In genomic region chr1:87271596-87271995, GRCm38 (mm10) we compare ENCODE assay signal across 22 mouse cellular contexts. TPM values are rescaled to one million over a fixed set of nuclear protein-coding genes. Genes with fewer than 3 reads are reported as not detected.
A peak's percentile ranks its signal among the peaks of the same experiment; 100 is the strongest.
DNase-seq lines count a peak whose midpoint lies in the region; ATAC-seq and TF ChIP-seq lines count a peak whose summit lies in the region.
"Had no signal": no experiment of that assay in that cellular context is flagged by ENCODE, and none has a peak within 500 bp of the region (broad histone marks: within the 10 kb centered on the region; RNA-seq: fewer than 3 reads in every experiment).

No protein-coding gene starts in this region.

- H3K79me2 ChIP-seq in myocyte (ENCODE audit: control insufficient read depth, insufficient read depth): no peaks in the 10 kb centered on the region

- no peak for TF ChIP-seq CTCF in lung, adult 2 months (IDR thresholded peaks at IDR 0.05; ENCODE audit: insufficient read depth, low read length)

- H3K9ac ChIP-seq in limb, embryonic 11.5 days (ENCODE audit: low read length): no peak overlapping the region
- no peak overlapping the region for H3K9ac ChIP-seq in embryonic facial prominence, embryonic 14.5 days (ENCODE audit: low read depth, low read length)
- H3K9ac ChIP-seq: liver, embryonic 13.5 days; lung, embryonic 14.5 days; midbrain, embryonic 13.5 days; neural tube, embryonic 12.5 days had no signal

- TF ChIP-seq POLR2A in myocyte (IDR thresholded peaks at IDR 0.05; ENCODE audit: insufficient read length, low read depth): no peak
- TF ChIP-seq POLR2A in lung, adult 2 months (IDR thresholded peaks at IDR 0.05; ENCODE audit: borderline replicate concordance, extremely low read depth, low read depth, low read length): no peak

- H3ac ChIP-seq in myocyte (ENCODE audit: control insufficient read depth, insufficient read length): no peak overlapping the region

- no peaks in the 10 kb centered on the region for H3K9me3 ChIP-seq in limb, embryonic 11.5 days (ENCODE audit: control insufficient read depth, low read length)
- no peaks in the 10 kb centered on the region for H3K9me3 ChIP-seq in limb, embryonic 10.5 days (replicated peaks)
- H3K9me3 ChIP-seq in embryonic facial prominence, embryonic 14.5 days (ENCODE audit: control insufficient read depth, low read length): no peaks in the 10 kb centered on the region
- H3K9me3 ChIP-seq: hindbrain, embryonic 13.5 days; liver, embryonic 13.5 days; midbrain, embryonic 13.5 days; neural tube, embryonic 12.5 days had no signal

- ATAC-seq in limb, embryonic 11.5 days (ENCODE audit: insufficient number of reproducible peaks, low FRiP score, low TSS enrichment, low read depth): no peak
- ATAC-seq in embryonic facial prominence, embryonic 14.5 days (ENCODE audit: low read depth): no peak
- ATAC-seq: CD4-positive, CD25-positive, alpha-beta regulatory T cell, adult 4 months; forebrain, embryonic 14.5 days; inflammation-experienced regulatory T-cells, adult 6 months had no signal

- 88% methylated on average over 1 of the region's 1 CpGs for WGBS in limb, embryonic 11.5 days
- WGBS in limb, embryonic 10.5 days: 69% methylated on average over 1 of the region's 1 CpGs
- 87% methylated on average over 1 of the region's 1 CpGs for WGBS in embryonic facial prominence, embryonic 14.5 days
- WGBS in lung, adult 2 months: 92% methylated on average over 1 of the region's 1 CpGs

- no peak overlapping the region for H3K4me3 ChIP-seq in limb, embryonic 11.5 days (ENCODE audit: low read depth, low read length)
- H3K4me3 ChIP-seq in limb, embryonic 10.5 days: no peak overlapping the region
- no peak overlapping the region for H3K4me3 ChIP-seq in embryonic facial prominence, embryonic 14.5 days (ENCODE audit: low read depth, low read length)
- no peak overlapping the region for H3K4me3 ChIP-seq in myocyte
- H3K4me3 ChIP-seq in lung, adult 2 months (replicated peaks; ENCODE audit: extremely low read depth, low read depth, low read length): no peak overlapping the region
- H3K4me3 ChIP-seq: hindbrain, embryonic 13.5 days; layer of hippocampus, adult 2 months; liver, embryonic 13.5 days; midbrain, embryonic 13.5 days; neural tube, embryonic 12.5 days had no signal

- peaks cover under 1% of the 10 kb centered on the region for H3K27me3 ChIP-seq in limb, embryonic 11.5 days (ENCODE audit: control insufficient read depth, insufficient read depth, low read length)
- H3K27me3 ChIP-seq in limb, embryonic 10.5 days (ENCODE audit: low read depth, poor library complexity, severe bottlenecking): peaks cover 34% of the 10 kb centered on the region
- H3K27me3 ChIP-seq in embryonic facial prominence, embryonic 14.5 days (replicated peaks; ENCODE audit: control insufficient read depth, insufficient read depth, low read length): peaks cover 15% of the 10 kb centered on the region
- no peaks in the 10 kb centered on the region for H3K27me3 ChIP-seq in myocyte (ENCODE audit: control insufficient read depth, insufficient read depth, insufficient read length)

- H3K4me2 ChIP-seq in limb, embryonic 11.5 days (ENCODE audit: low read depth, severe bottlenecking): peak overlapping the region; percentile 5
- no peak overlapping the region for H3K4me2 ChIP-seq in embryonic facial prominence, embryonic 14.5 days (ENCODE audit: low read depth, low read length)
- H3K4me2 ChIP-seq in myocyte (ENCODE audit: low read depth): peak overlapping the region; percentile 51
- H3K4me2 ChIP-seq: liver, embryonic 13.5 days; midbrain, embryonic 13.5 days had no signal

- peaks cover 11% of the 10 kb centered on the region for H3K4me1 ChIP-seq in limb, embryonic 11.5 days (ENCODE audit: control insufficient read depth, insufficient read depth, low read length)
- H3K4me1 ChIP-seq in limb, embryonic 10.5 days: peaks cover 21% of the 10 kb centered on the region
- H3K4me1 ChIP-seq in embryonic facial prominence, embryonic 14.5 days (ENCODE audit: control insufficient read depth, insufficient read depth, low read length): peaks cover 30% of the 10 kb centered on the region
- H3K4me1 ChIP-seq in lung, adult 2 months (ENCODE audit: control insufficient read depth, insufficient read depth, low read length): no peaks in the 10 kb centered on the region
- H3K4me1 ChIP-seq: liver, embryonic 13.5 days had no signal

- no peaks in the 10 kb centered on the region for H3K36me3 ChIP-seq in limb, embryonic 11.5 days (ENCODE audit: control insufficient read depth, insufficient read depth, low read length)
- H3K36me3 ChIP-seq in limb, embryonic 10.5 days: no peaks in the 10 kb centered on the region
- H3K36me3 ChIP-seq in embryonic facial prominence, embryonic 14.5 days (ENCODE audit: control insufficient read depth, insufficient read depth, low read length): no peaks in the 10 kb centered on the region
- H3K36me3 ChIP-seq in myocyte (ENCODE audit: control insufficient read depth, insufficient read depth): no peaks in the 10 kb centered on the region
- H3K36me3 ChIP-seq: hindbrain, embryonic 13.5 days; liver, embryonic 13.5 days; midbrain, embryonic 13.5 days; neural tube, embryonic 12.5 days had no signal

- peak overlapping the region; percentile 38; the same call in 1 of the 2 replicates for H3K27ac ChIP-seq in limb, embryonic 11.5 days (replicated peaks; ENCODE audit: low read depth, low read length)
- H3K27ac ChIP-seq in limb, embryonic 10.5 days: no peak overlapping the region
- H3K27ac ChIP-seq in embryonic facial prominence, embryonic 14.5 days (replicated peaks; ENCODE audit: low read depth, low read length): peak overlapping the region; percentile 88; the same call in 1 of the 2 replicates
- H3K27ac ChIP-seq: hindbrain, embryonic 13.5 days; liver, embryonic 13.5 days; midbrain, embryonic 13.5 days; neural tube, embryonic 12.5 days; stomach, postnatal 0 days had no signal

- peak; percentile 21 for DNase-seq in adrenal gland, postnatal 14 days
- DNase-seq in adrenal gland, postnatal 10 days: no peak
- DNase-seq in limb, embryonic 11.5 days (ENCODE audit: low spot score): no peak
- DNase-seq in limb, embryonic 10.5 days (ENCODE audit: low spot score): no peak
- no peak for DNase-seq in embryonic facial prominence, embryonic 14.5 days (ENCODE audit: low spot score)
- no peak for DNase-seq in lung, adult 2 months
- DNase-seq: adrenal gland, adult 8-10 months; cerebellum, adult 9-11 months; liver, embryonic 13.5 days; right cerebral cortex, postnatal 14 days had no signal

TF ChIP-seq in myocyte, 11 proteins besides CTCF, POLR2A, EP300 and RAD21:
- TF ChIP-seq USF1 (IDR thresholded peaks at IDR 0.05; ENCODE audit: low read depth) (no peak), MYOD1 (IDR thresholded peaks at IDR 0.05; ENCODE audit: control insufficient read depth in 1 of 3, insufficient read length in 2 of 3, low read depth in 2 of 3) (no peak), MAX (IDR thresholded peaks at IDR 0.05; ENCODE audit: low read depth) (no peak), MYOG (IDR thresholded peaks at IDR 0.05; ENCODE audit: control insufficient read depth in 1 of 3, insufficient read depth in 1 of 3, insufficient read length in 2 of 3, low read depth in 2 of 3) (no peak), REST (IDR thresholded peaks at IDR 0.05; ENCODE audit: insufficient read depth, insufficient read length) (no peak), SRF (IDR thresholded peaks at IDR 0.05; ENCODE audit: control insufficient read depth, insufficient read length, low read depth) (no peak), TCF3 (IDR thresholded peaks at IDR 0.05; ENCODE audit: insufficient read length, low read depth) (no peak), E2F4 (IDR thresholded peaks at IDR 0.05; ENCODE audit: insufficient read depth) (no peak), CEBPB (IDR thresholded peaks at IDR 0.05; ENCODE audit: insufficient read depth, poor library complexity, severe bottlenecking) (no peak), POLR2AphosphoS2 (IDR thresholded peaks at IDR 0.05; ENCODE audit: insufficient read length, low read depth) (no peak), TCF12 (IDR thresholded peaks at IDR 0.05; ENCODE audit: insufficient read depth, poor library complexity, severe bottlenecking) (no peak)

RNA-seq across cellular contexts. Expression of gene Efhd1, which starts 7.4 kb away (rescaled TPM):
- 245 and 250 TPM in 2 replicates for total RNA-seq in adrenal gland, postnatal 14 days (2021)
- 100 to 1,000 TPM; 121 to 185 TPM for total RNA-seq in adrenal gland, postnatal 10 days (2021)
- polyA plus RNA-seq in limb, embryonic 11.5 days (2014; fragmentation: Nextera tagmentation; extraction: Ambion mirVana): 0.40 and 0.47 TPM in 2 replicates
- 0.10 and 0.11 TPM in 2 replicates for polyA plus RNA-seq in limb, embryonic 10.5 days (2016; fragmentation: Nextera tagmentation; extraction: Ambion mirVana)
- polyA plus RNA-seq in embryonic facial prominence, embryonic 14.5 days (2014; fragmentation: Nextera tagmentation; extraction: Ambion mirVana): 4.3 and 6.4 TPM in 2 replicates
- 2.1 TPM for polyA plus RNA-seq in myocyte (2012; fragmentation: generic; extraction: Trizol)
- polyA plus RNA-seq in lung, adult 2 months (2012; rRNA removed): 1.7 and 3.0 TPM in 2 replicates
- total RNA-seq: common myeloid progenitor, adult 5-6 weeks had no signal
- polyA plus RNA-seq: heart, embryonic 14.5 days; inflammation-experienced regulatory T-cells, adult 6 months; lung, embryonic 14.5 days had no signal

RNA-seq across cellular contexts. Expression of gene Gigyf2, which starts 55.2 kb away (rescaled TPM):
- total RNA-seq in adrenal gland, postnatal 14 days (2021): 81.4 and 83.4 TPM in 2 replicates
- 10 to 100 TPM; 57.5 to 70.6 TPM for total RNA-seq in adrenal gland, postnatal 10 days (2021)
- 47.3 and 47.5 TPM in 2 replicates for polyA plus RNA-seq in limb, embryonic 11.5 days (2014; fragmentation: Nextera tagmentation; extraction: Ambion mirVana)
- polyA plus RNA-seq in limb, embryonic 10.5 days (2016; fragmentation: Nextera tagmentation; extraction: Ambion mirVana): 45.2 and 49.1 TPM in 2 replicates
- polyA plus RNA-seq in embryonic facial prominence, embryonic 14.5 days (2014; fragmentation: Nextera tagmentation; extraction: Ambion mirVana): 41.6 and 46.8 TPM in 2 replicates
- 19.0 TPM for polyA plus RNA-seq in myocyte (2012; fragmentation: generic; extraction: Trizol)
- 20.2 and 30.4 TPM in 2 replicates for polyA plus RNA-seq in lung, adult 2 months (2012; rRNA removed)

RNA-seq across cellular contexts. Expression of gene Eif4e2, which starts 57.9 kb away (rescaled TPM):
- total RNA-seq in adrenal gland, postnatal 14 days (2021): 94.4 and 104 TPM in 2 replicates
- 10 to 100 TPM; 90.6 to 91.7 TPM for total RNA-seq in adrenal gland, postnatal 10 days (2021)
- 140 and 157 TPM in 2 replicates for polyA plus RNA-seq in limb, embryonic 11.5 days (2014; fragmentation: Nextera tagmentation; extraction: Ambion mirVana)
- 181 and 202 TPM in 2 replicates for polyA plus RNA-seq in limb, embryonic 10.5 days (2016; fragmentation: Nextera tagmentation; extraction: Ambion mirVana)
- 133 and 136 TPM in 2 replicates for polyA plus RNA-seq in embryonic facial prominence, embryonic 14.5 days (2014; fragmentation: Nextera tagmentation; extraction: Ambion mirVana)
- polyA plus RNA-seq in myocyte (2012; fragmentation: generic; extraction: Trizol): 221 TPM
- polyA plus RNA-seq in lung, adult 2 months (2012; rRNA removed): 17.2 and 26.6 TPM in 2 replicates
